Mouse (Mus musculus): ENCODE measurements around the gene Ptprh. TPM values are rescaled to one million over a fixed set of nuclear protein-coding genes. Genes with fewer than 3 reads are reported as not detected.

Ptprh gene
- not detected in 2 replicates for polyA plus RNA-seq (2016; fragmentation: Nextera tagmentation; extraction: Ambion mirVana)

DNA sequence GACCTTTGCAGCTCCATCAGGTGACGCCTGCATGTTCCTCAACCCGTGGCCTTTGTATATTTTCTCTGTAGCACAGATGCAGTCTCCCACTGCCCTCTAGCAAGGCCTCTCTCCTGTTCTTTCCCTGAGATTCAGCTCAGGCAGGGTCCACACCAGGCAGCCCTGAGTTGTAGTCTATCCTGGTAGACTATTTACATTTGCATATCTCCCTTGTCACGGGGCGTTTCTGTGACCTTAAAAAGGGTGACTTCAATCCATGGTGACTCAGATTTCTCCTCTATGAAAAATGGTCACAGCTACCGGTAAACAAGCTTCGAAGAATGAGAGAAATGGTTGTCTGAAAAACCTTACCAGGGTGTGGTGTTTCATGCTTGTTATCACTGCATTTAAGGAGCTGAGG is at the start of gene Ptprh:
Gene Ptprh, minus strand, starts transcription at position 169 of the 400 bp plus-strand sequence.
- H3K4me1 ChIP-seq, result no peaks in the 10 kb centered on the region
- 85% methylated on average over 6 of the region's 6 CpGs for WGBS
- no peaks in the 10 kb centered on the region for H3K36me3 ChIP-seq (replicated peaks)
- H3K27ac ChIP-seq (replicated peaks), result no peak within 1 kb of the TSS
- H3K4me3 ChIP-seq, result no peak within 1 kb of the TSS
- no peaks in the 10 kb centered on the region for H3K27me3 ChIP-seq (replicated peaks; ENCODE audit: low read depth, poor library complexity, severe bottlenecking)
- 0 out of 2 replicates have a peak, but pooled peaks cover 9% of the 10 kb centered on the region for H3K9me3 ChIP-seq
- no peak for DNase-seq (ENCODE audit: low spot score)

DNA sequence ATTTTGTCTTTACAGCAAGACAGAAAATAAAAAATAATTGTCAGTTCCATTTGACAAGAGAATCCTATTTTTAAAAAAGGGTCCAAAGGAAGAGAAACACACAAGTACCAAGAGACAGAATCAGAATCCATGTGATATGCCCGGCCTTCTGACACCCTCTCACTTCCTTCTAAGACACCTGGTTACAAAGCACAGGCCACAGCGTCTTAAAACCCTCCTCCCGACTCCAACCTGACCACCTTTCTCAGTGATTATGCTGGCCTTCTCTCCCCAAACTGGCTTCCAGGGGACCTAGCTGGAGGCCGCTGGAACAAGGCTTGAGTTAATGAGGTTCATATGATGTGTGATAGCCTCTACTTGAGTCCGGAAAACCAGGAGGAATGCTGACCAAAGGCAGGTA is 49.5 kb upstream of the Ptprh start:
- Histone ChIP-seq H3K4me3 (no peak overlapping the region), H3K4me1 (peaks cover 27% of the 10 kb centered on the region), H3K9me3 (no peaks in the 10 kb centered on the region), H3K36me3 (replicated peaks) (peaks cover 33% of the 10 kb centered on the region), H3K27ac (replicated peaks) (no peak overlapping the region), H3K27me3 (replicated peaks; ENCODE audit: low read depth, poor library complexity, severe bottlenecking) (no peaks in the 10 kb centered on the region)
- 84% methylated on average over 5 of the region's 5 CpGs for WGBS
- no peak for DNase-seq (ENCODE audit: low spot score)

DNA sequence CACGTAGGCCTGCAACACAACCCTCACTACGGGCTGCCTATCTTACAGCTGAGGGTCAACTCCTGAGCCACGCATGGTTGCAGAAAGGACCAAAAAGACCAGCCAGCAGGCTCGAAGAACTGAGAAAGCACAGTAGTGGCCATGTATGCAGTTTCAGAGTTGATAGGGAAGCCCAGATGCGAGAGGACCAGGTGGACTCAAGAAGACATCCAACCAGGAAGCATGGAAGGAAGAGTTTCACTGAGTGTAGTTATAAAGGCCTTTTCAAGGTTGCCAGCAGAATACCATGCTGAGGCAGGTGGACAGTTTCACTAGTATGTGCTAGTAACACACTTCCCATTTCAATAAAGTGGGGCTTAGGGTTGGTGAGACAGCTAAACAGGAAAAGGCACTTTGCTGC is 48.9 kb upstream of the Ptprh start:
- DNase-seq (ENCODE audit: low spot score), result no peak
- Histone ChIP-seq H3K9me3 (no peaks in the 10 kb centered on the region), H3K4me3 (no peak overlapping the region), H3K27me3 (replicated peaks; ENCODE audit: low read depth, poor library complexity, severe bottlenecking) (no peaks in the 10 kb centered on the region), H3K27ac (replicated peaks) (no peak overlapping the region), H3K36me3 (replicated peaks) (peaks cover 33% of the 10 kb centered on the region), H3K4me1 (peaks cover 23% of the 10 kb centered on the region)
- WGBS, result 89% methylated on average over 5 of the region's 5 CpGs

DNA sequence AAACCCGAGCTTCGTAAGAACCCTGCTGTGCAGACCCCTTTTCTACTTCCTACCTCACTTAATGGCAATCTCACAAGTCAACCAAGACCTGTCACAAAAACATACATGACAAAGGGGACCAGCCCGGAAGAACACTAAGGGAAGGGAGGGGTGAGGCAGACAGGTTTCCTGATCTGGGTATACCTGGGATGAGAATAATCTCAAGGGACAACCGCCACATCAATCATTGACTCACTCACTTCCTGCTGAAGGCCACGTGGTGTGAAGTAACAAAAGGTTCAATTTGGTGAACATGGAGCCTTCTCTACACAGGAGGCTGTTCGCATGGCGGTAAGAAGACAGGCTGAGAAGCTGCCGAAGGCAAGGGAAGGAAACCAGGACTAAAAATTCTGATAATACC is 47.7 kb upstream of the Ptprh start:
- 89% methylated on average over 8 of the region's 8 CpGs for WGBS
- Histone ChIP-seq H3K4me3 (no peak overlapping the region), H3K9me3 (no peaks in the 10 kb centered on the region), H3K36me3 (replicated peaks) (peaks cover 40% of the 10 kb centered on the region), H3K4me1 (peaks cover 11% of the 10 kb centered on the region), H3K27me3 (replicated peaks; ENCODE audit: low read depth, poor library complexity, severe bottlenecking) (no peaks in the 10 kb centered on the region), H3K27ac (replicated peaks) (no peak overlapping the region)
- DNase-seq (ENCODE audit: low spot score), result no peak

DNA sequence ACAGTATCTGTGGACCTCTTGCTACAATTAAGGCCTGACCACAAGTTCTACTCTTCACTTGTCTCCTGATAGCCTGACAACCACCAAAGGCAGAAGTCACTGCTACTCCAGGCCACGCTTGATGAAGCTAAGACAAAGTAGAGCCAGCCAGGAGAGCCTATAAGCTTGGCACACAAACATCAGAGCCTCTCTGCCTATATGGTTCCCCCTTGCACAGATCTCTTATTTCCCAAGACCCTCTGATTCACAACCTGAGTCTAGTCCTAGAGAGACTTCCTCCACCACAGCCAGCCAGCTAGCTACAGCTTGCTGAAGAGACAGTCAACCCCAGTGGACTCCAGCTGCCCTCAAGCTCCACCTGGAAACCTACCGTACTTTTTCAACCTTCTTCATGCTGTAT is 44.2 kb upstream of the Ptprh start:
- Histone ChIP-seq H3K4me3 (no peak overlapping the region), H3K4me1 (no peaks in the 10 kb centered on the region), H3K27ac (replicated peaks) (no peak overlapping the region), H3K27me3 (replicated peaks; ENCODE audit: low read depth, poor library complexity, severe bottlenecking) (no peaks in the 10 kb centered on the region), H3K36me3 (replicated peaks) (peaks cover 63% of the 10 kb centered on the region), H3K9me3 (no peaks in the 10 kb centered on the region)
- WGBS, result 93% methylated on average over 2 of the region's 2 CpGs
- no peak for DNase-seq (ENCODE audit: low spot score)

DNA sequence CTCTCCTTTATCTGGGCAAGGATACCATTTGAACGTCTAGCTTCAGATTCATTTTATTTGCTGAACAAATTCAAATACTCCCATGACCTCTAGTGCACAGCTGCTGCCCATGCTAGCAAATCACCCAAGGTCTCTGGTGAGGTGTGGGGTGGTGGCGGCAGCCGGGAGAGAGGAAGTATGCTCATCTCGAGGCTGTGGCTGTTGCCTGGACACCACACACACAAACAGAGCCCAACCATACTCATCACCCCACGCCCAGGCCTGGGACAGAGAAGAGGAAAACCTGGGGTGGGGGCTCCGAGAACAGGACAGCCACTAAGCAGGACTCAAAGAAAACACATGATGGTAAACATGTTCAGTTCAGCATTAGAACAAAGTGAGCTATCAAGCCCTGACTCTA is 43.5 kb upstream of the Ptprh start:
- Histone ChIP-seq H3K4me3 (no peak overlapping the region), H3K27me3 (replicated peaks; ENCODE audit: low read depth, poor library complexity, severe bottlenecking) (no peaks in the 10 kb centered on the region), H3K4me1 (no peaks in the 10 kb centered on the region), H3K9me3 (no peaks in the 10 kb centered on the region), H3K36me3 (replicated peaks) (peaks cover 63% of the 10 kb centered on the region), H3K27ac (replicated peaks) (no peak overlapping the region)
- DNase-seq (ENCODE audit: low spot score), result no peak
- WGBS, result 79% methylated on average over 6 of the region's 6 CpGs

DNA sequence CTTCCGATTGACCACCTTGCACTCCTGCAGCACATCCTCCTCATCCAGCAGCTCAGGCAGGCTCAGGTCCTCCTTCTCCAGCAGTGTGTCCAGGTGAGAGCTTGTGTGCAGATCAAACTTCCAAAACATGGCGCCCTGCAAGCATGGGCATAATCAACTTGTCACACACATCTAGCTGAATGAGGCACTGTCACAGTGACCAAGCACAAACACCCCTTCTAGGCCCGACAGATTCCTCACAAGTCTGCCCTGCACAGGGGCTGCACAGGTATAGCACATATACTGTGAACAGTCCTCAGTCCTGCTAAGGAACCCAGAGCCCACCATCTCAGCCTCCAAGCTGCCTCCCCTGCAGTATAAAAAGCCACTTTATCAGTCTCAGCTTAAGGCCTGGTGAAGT is 43.0 kb upstream of the Ptprh start:
- WGBS, result 89% methylated on average over 3 of the region's 3 CpGs
- Histone ChIP-seq H3K36me3 (replicated peaks) (peaks cover 63% of the 10 kb centered on the region), H3K4me1 (no peaks in the 10 kb centered on the region), H3K27me3 (replicated peaks; ENCODE audit: low read depth, poor library complexity, severe bottlenecking) (no peaks in the 10 kb centered on the region), H3K9me3 (no peaks in the 10 kb centered on the region), H3K27ac (replicated peaks) (no peak overlapping the region), H3K4me3 (no peak overlapping the region)
- DNase-seq (ENCODE audit: low spot score), result no peak

DNA sequence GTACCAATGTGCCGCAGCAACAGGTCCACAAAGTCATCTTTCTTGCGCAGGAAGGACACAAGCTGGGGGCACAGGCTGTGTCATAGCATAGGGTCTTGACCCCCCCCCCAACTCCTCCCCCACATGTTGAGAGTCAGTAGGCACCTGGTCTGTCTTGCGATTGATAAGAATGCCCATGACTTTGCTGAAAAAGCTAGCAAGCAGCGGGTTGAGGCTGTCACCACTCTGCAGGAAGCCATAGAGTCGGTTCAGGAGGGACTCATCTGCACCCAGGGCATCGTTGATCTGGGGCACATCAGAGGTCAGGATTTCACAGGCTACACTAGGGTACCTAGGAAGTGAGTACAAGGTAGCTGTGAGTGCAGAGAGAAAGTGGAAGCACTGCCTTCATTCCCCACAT is 39.4 kb upstream of the Ptprh start:
- H3K27me3 ChIP-seq (replicated peaks; ENCODE audit: low read depth, poor library complexity, severe bottlenecking), result no peaks in the 10 kb centered on the region
- no peak overlapping the region for H3K4me3 ChIP-seq
- no peak for DNase-seq (ENCODE audit: low spot score)
- peaks cover 91% of the 10 kb centered on the region for H3K36me3 ChIP-seq (replicated peaks)
- no peak overlapping the region for H3K27ac ChIP-seq (replicated peaks)
- no peaks in the 10 kb centered on the region for H3K9me3 ChIP-seq
- H3K4me1 ChIP-seq, result no peaks in the 10 kb centered on the region
- 89% methylated on average over 6 of the region's 6 CpGs for whole genome bisulfite sequencing

DNA sequence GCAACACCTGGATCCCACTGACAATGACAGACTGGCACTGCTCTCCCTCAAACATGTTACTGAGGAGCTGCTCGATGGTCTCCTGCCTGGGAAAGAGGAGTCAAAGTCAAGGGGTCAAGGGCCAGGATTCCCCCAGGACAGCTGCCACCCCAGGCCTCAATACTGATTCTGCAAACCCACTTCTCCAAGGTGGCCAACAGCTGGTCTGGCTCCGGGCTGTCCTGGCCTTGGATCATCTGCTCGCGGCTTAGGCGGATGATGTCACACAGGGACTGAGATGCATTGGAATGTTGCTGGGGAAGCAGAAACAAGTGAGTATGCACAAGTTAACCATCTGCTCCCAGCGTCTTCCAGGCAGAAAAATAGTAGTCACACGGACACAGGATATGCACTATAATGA is 38.1 kb upstream of the Ptprh start:
- no peaks in the 10 kb centered on the region for H3K4me1 ChIP-seq
- no peaks in the 10 kb centered on the region for H3K27me3 ChIP-seq (replicated peaks; ENCODE audit: low read depth, poor library complexity, severe bottlenecking)
- no peak overlapping the region for H3K4me3 ChIP-seq
- no peak overlapping the region for H3K27ac ChIP-seq (replicated peaks)
- peaks cover 99% of the 10 kb centered on the region for H3K36me3 ChIP-seq (replicated peaks)
- no peak for DNase-seq (ENCODE audit: low spot score)
- H3K9me3 ChIP-seq, result no peaks in the 10 kb centered on the region
- 91% methylated on average over 7 of the region's 7 CpGs for WGBS

DNA sequence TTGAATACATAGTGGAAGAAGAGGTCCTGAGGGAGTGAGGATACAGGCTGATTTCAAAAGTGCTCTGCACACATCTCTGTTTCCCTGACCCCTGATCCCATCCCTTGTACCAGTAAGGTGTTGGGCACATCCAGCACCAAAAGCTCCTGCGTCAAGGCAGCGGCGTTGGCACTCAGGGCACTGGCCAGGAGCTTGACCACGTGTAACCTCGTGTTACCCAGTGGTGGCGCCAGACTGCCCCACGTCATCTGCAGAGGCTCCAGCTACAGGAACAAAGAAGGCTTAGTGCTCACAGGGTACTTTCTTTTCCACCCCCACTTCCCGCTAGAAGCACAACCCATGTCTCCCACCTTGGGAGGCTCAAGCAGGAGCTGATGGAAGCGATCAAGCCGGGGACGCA is 37.3 kb upstream of the Ptprh start:
- H3K36me3 ChIP-seq (replicated peaks), result peaks cover 99% of the 10 kb centered on the region
- no peak overlapping the region for H3K4me3 ChIP-seq
- H3K4me1 ChIP-seq, result no peaks in the 10 kb centered on the region
- H3K9me3 ChIP-seq, result no peaks in the 10 kb centered on the region
- H3K27ac ChIP-seq (replicated peaks), result no peak overlapping the region
- WGBS, result 79% methylated on average over 11 of the region's 11 CpGs
- no peaks in the 10 kb centered on the region for H3K27me3 ChIP-seq (replicated peaks; ENCODE audit: low read depth, poor library complexity, severe bottlenecking)
- DNase-seq (ENCODE audit: low spot score), result no peak

DNA sequence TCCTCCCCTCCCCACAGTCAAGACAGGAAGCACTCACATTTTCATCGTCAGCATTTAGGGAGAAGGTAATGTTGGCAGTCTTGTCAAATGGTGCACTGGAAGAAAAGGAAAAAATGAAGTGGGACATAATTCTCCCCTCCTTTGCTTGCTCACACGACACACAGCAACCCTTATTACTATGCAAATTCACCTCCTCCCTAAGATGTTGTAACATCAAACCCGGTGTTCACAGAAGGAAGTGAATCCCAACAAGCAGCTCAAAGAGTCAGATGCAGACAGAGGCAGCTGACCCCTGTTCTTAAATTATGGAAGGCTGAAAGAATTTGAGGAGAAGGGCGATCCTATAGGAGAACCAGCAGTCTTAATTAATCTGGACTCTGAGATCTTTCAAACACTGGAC is 32.3 kb upstream of the Ptprh start:
- Histone ChIP-seq H3K4me3 (no peak overlapping the region), H3K27me3 (replicated peaks; ENCODE audit: low read depth, poor library complexity, severe bottlenecking) (no peaks in the 10 kb centered on the region), H3K36me3 (replicated peaks) (peaks cover 96% of the 10 kb centered on the region), H3K4me1 (no peaks in the 10 kb centered on the region), H3K9me3 (no peaks in the 10 kb centered on the region), H3K27ac (replicated peaks) (no peak overlapping the region)
- WGBS, result 91% methylated on average over 4 of the region's 4 CpGs
- no peak for DNase-seq (ENCODE audit: low spot score)

DNA sequence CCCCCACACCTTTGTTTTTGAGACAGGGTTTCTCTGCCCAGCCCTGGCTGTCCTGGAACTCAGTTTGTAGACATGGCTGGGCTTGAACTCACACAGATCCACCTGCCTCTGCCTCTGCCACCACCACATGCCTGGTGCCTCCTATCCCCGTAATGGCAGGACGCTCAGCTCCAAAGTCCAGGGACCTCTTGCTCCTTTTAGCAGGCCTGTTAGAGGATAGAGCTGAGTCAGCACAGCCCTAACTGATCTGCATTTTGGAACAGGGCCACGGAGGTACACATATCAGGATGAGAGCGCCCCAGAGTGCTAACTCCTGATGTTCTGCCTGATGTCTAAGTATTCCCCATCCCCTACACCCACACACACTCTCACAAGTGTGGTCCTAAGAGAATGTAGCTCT is 27.2 kb upstream of the Ptprh start, which contains the start of gene Tmem86b:
Gene Tmem86b, minus strand, starts transcription at position 392 of the 400 bp plus-strand sequence.
- no peak within 1 kb of the TSS for H3K27ac ChIP-seq (replicated peaks)
- 91% methylated on average over 4 of the region's 4 CpGs for WGBS
- H3K9me3 ChIP-seq, result no peaks in the 10 kb centered on the region
- no peak for DNase-seq (ENCODE audit: low spot score)
- no peak within 1 kb of the TSS for H3K4me3 ChIP-seq
- no peaks in the 10 kb centered on the region for H3K27me3 ChIP-seq (replicated peaks; ENCODE audit: low read depth, poor library complexity, severe bottlenecking)
- no peaks in the 10 kb centered on the region for H3K4me1 ChIP-seq
- peaks cover 79% of the 10 kb centered on the region for H3K36me3 ChIP-seq (replicated peaks)

DNA sequence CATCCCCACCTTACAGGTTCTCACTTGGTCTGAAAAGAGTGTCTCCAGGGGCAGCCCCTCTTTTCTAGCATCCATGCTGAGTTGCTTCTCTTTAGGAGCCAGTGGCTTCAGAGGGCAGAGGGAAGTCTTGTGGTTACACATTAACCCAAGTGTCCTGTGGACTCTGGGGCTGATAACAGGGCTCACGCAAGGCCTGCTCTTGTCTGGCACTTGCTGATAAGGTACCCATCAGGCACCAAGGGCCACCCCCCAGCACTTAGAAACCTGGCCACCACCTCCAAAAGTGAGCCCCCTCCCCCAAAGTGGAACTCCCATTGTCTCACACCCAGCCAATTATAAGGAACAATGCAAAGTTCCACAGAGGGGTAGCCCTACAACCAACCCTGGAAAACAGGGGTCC is 26.4 kb upstream of the Ptprh start:
- no peak for DNase-seq (ENCODE audit: low spot score)
- WGBS, result 91% methylated on average over 1 of the region's 1 CpGs
- Histone ChIP-seq H3K27me3 (replicated peaks; ENCODE audit: low read depth, poor library complexity, severe bottlenecking) (no peaks in the 10 kb centered on the region), H3K4me3 (no peak overlapping the region), H3K9me3 (no peaks in the 10 kb centered on the region), H3K36me3 (replicated peaks) (peaks cover 72% of the 10 kb centered on the region), H3K4me1 (no peaks in the 10 kb centered on the region), H3K27ac (replicated peaks) (no peak overlapping the region)

DNA sequence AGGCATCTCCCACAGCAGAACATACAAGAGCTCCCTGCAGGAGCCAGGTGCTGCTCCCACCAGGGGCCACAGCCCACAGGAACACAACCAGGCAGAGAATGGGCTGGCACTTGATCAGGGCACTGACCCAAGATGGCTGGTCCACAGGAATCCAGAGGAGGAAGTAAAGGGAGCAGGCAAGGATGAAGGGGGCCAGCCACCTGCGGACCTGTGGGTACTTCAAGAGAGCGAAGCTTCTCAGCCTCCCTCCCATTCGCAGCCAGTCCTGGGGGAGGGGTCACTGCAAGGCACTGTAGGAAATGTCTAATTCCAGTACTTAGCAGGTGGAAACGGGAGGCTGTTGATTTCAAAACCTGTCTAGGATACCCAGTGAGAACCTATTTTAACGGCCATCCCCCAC is 25.7 kb upstream of the Ptprh start:
- Histone ChIP-seq H3K4me3 (no peak overlapping the region), H3K4me1 (no peaks in the 10 kb centered on the region), H3K9me3 (no peaks in the 10 kb centered on the region), H3K27me3 (replicated peaks; ENCODE audit: low read depth, poor library complexity, severe bottlenecking) (no peaks in the 10 kb centered on the region), H3K27ac (replicated peaks) (no peak overlapping the region), H3K36me3 (replicated peaks) (peaks cover 67% of the 10 kb centered on the region)
- DNase-seq (ENCODE audit: low spot score), result no peak
- 88% methylated on average over 5 of the region's 5 CpGs for whole genome bisulfite sequencing

All from embryonic facial prominence, embryonic 10.5 days (tissue).